Mouse (Mus musculus) cerebral cortex, adult 2 months (tissue): ENCODE results near the gene Arf3.

Experiments used
- WGBS: fragments of 180-500 bp; shearing (Covaris S2); methylation state at CpG from one replicate; pipeline ENCODE4 v1.1.7; 2018; 5-methylcytosine and 5-hydroxymethylcytosine counted together

Arf3 gene

DNA sequence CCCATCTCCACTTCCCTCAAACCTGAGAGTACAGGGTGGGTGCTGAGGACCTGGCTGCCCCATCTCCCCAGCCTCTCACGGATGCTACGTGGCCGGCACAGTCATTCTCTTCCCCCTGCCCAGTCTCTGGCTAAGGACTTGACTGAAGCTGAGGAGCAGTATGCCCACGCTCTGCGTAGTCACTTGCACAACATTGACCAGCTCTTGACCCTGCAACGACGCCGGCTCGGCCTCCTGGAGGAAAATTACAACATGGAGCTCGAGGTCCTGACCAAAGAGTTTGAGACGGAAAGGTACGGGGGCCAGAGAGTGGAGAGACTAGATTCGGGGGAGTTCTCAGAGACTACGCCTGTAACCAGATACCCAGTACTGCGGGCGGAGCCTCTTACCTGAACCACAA is 45.7 kb downstream of the Arf3 start:
- 80% methylated on average over 16 of the region's 16 CpGs for WGBS

DNA sequence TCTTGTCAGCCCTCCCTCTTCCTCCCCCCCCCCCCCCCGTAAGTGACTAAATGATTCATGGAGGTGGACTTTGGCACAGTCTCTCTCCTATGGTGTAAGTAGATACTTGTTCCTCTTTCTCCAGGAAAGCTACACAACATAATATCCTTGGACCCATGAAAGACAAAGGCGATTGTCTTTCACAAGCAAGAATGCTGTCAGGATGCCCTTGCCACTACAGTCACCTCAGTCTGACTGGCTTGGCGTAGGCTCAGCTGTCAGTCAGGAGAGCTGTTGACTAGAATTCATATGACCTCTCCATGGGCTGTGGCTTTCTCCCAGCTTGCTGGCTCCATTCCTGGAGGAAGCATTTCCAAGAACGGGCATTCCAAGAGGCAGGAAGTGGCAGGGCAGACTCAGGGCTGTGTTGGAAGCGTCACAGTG is 48.8 kb downstream of the Arf3 start:
- WGBS = 47% methylated on average over 5 of the region's 5 CpGs

DNA sequence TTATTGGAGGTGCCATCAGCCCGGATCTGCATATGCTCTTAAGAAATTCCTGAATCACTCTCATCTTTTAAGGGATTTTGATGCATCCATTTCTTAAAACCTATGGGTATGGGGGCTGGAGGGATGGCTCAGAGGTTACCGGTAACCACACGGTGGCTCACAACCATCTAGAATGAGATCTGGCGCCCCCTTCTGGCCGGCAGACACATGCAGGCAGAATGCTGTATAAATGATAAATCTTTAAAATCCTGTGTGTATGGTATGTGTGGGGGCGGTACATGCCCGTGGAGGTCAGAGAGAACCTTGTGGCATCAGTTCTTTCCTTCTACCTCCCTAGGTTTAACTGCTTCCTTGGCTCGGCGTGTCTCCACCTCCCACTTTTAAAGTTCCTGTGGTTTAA is 52.6 kb downstream of the Arf3 start:
- WGBS = 18% methylated on average over 9 of the region's 9 CpGs

DNA sequence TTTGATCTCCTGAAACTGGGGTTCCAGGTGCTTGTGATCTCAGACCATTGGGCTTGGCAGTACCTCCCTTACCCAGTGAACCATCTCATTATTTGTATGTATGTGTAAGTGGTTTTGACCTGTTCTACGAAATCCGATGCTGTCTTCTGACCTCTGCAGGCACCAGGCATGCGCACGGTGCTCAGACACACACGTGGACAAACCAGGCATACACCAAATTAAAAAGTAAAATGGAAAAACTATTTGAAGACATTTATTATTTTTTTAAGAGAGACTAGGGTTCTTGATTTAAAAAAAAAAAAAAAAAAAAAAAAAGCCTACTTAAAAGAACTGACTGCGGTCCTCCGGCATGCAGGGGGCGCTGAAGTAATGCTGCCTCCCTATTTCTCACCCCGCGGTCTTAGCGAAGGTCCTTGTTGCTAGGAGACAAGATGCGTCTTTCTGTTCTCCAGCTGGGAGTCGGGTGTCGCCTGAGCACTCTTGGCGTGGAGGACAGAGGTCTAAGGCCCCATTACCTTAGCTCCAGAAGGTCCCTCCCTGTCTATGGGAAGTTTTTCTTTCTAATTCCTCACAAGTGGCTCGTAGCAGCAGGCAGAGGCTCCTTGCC is 55.1 kb downstream of the Arf3 start, which contains the start of gene Ccdc65:
Ccdc65 (plus strand) TSS at position 442 of the 607 bp plus-strand sequence.
- WGBS = 20% methylated on average over 16 of the region's 16 CpGs

DNA sequence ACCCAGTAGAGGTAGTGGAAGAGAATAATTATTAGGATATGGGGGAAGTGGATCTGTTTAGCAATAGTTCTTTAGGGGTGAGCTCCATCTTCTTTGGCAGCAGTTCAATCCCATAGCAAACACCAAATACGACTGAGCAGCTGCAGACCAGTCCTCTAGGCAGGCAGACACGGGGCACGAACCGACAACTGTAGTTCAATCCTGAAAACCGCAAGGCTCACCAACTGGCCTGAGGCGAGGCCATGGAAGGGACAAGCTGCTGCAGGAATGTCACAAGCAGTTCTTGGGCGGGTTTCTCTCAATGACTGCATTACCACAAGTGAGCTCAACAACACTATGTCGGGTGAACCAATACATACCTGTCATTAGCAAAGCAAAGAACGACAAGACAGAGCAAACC is 58.7 kb downstream of the Arf3 start:
- 73% methylated on average over 9 of the region's 9 CpGs for WGBS

DNA sequence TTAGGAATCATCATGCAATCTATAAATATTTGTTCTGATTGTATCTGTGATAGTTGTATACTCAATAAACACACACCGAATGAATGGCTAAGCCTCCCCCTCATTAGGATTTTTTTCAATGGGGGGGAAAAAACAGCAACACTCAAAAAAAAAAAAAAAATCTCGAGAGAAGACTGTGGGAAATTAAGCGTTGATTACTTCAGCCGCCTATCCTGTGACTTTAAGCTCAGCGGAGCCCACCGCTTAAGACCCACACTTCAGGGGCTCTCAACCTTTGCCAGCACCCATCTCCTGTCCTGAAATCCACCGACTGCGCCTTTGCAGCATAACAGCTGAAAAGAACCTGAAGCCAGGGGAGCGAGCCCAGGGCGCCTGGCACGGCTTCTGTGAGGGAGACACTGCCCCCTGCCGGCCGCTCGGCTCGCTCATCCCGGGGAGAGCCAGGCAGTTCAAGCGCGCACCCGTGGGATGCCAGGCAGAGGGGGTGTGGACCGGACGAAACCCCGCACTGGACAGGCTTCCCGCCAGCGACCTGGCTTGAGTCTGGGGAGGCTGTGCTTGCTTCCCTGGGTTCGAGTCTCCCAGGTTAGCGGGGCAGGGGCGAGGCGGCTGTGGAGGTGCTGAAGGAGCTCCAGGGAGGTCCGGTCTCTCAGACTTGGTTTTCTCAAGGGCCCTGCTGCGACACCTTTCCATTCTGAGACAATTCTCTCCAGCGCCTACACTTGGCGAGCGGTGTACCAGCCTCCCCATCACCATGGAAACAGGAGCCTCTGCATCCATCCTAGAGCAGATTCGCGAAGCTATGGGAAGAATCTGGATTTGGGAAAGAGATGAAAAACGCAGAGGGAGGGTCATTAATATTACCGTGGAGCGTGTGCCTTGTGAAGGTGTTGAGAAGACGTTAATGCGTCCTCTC is 63.6 kb downstream of the Arf3 start:
- WGBS = 2% methylated on average over 40 of the region's 40 CpGs

DNA sequence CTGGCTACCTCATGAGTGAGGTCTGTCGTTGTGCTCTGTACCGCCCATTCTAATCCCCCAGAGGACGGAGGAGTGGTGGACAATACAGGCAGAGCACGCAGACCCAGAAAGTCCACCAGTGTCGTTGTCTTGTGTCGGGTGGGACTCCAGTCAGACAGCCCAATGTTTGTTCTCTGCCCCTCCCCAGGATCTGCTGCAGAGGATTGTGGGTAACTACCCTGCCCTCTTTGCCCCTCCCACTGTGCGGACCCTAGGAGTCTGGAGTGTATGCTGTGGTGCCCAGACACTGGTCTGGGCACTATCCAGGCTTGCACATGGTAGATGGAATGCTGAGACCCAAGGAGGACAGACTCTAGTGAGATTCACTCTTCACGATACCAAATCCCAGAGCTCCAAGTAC is 66.8 kb downstream of the Arf3 start:
- 56% methylated on average over 8 of the region's 8 CpGs for WGBS

DNA sequence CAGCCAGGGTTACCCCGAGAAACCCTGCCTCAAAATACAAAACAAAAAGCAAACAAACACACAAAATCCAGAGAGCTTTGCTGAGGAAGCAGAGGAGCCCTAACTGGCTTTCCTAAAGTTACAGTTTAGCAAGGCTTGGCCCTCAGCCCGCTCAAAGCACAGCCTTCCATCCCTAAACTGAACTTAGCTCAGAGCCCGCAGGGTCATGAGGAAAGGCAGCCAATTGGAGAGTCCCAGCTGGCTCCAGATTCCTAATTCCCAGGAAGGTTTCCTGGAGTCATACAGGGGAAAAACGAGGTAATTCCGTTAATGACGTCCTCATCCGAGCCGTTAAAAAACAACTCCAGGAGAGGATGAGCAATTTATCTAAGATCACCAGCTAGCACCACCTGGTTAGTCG is 67.3 kb downstream of the Arf3 start:
- WGBS = 43% methylated on average over 9 of the region's 9 CpGs

DNA sequence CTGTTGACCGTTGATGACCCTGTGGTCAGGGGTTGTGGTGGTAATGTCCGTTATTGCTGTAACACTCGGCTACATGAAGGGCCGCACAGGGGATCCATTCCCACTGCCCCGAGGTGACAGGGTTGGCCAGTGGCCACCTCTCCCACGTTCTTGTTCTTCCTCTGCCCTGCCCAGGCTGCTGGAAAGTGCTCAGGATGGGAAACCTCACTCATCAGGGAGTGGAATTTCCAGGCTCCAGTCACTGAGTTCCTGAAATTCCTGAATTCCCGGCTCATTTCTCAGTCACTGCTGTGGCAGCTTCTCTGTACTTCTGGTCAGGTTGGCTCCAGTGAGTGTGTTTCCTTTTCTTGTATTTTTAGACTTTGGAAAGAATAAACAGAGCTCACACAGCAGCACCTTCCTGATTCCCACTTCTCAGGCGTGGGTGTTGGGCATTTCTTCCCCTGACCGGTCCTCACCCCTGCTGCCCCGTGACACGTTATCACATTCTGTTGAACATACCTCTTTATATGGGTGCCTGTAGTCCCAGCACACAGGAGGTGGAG is 70.8 kb downstream of the Arf3 start:
- WGBS = 45% methylated on average over 11 of the region's 11 CpGs

DNA sequence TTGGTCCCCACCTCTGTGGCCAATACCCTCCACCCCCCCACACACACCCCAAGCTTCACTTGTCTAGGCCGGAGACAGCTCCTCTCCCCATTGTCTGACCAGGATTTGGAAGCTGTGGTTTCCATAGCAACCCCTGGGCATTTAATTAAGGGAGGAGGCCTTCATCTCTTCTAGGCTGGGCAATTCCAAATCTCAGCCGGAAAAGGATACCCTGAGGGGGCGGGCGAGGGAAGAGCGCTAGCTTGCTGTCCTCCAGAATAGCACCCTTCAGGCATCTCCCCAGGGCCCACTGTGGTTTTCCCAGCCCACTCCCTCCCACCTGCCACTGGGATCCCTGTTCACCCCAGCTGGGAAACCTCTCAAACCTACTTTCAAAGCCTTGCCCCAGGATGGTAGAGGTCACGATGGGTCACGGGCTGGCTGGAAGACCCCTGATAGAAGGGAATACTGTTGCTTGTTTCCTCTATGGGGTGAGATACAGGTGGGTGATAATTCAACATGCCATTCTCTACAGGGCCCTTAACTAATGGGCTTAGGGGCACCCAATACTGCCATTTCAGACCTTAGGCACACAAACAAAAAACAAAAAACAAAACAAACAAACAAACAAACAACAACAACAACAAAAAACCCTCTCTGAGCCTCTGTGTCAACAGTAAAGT is 71.4 kb downstream of the Arf3 start:
- WGBS = 50% methylated on average over 7 of the region's 7 CpGs

DNA sequence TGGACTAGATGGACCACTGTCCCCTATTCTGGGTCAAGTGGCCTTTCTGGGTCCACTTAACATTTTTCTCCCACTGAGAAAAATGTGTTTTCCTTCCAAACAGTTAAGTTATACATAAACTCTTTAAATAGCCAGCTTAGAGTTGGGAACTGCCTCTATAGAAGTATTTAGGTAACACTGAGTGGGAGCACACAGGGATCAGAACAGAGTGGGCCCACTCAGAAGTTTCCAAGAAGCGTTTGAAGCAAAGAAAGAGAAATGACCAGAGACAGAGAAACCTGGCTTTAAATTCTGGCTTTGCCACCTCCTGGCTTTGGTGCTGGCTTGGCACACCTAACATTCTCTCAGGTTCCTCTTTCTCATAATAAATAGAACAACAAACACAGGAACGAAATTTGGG is 73.3 kb downstream of the Arf3 start:
- WGBS = 48% methylated on average over 2 of the region's 2 CpGs
